Mouse (Mus musculus) kidney, postnatal 4 days (tissue): ENCODE measurements around the gene Sptan1.
A peak's percentile ranks its signal among the peaks of the same experiment; 100 is the strongest.

ENCODE experiments used
- DNase-seq, 2 experiments: peaks; one replicate each; pipeline ENCODE4 v3.0.0; 2021; ENCODE audit warnings: mixed read lengths in 2 of 2

Sptan1 gene

DNA sequence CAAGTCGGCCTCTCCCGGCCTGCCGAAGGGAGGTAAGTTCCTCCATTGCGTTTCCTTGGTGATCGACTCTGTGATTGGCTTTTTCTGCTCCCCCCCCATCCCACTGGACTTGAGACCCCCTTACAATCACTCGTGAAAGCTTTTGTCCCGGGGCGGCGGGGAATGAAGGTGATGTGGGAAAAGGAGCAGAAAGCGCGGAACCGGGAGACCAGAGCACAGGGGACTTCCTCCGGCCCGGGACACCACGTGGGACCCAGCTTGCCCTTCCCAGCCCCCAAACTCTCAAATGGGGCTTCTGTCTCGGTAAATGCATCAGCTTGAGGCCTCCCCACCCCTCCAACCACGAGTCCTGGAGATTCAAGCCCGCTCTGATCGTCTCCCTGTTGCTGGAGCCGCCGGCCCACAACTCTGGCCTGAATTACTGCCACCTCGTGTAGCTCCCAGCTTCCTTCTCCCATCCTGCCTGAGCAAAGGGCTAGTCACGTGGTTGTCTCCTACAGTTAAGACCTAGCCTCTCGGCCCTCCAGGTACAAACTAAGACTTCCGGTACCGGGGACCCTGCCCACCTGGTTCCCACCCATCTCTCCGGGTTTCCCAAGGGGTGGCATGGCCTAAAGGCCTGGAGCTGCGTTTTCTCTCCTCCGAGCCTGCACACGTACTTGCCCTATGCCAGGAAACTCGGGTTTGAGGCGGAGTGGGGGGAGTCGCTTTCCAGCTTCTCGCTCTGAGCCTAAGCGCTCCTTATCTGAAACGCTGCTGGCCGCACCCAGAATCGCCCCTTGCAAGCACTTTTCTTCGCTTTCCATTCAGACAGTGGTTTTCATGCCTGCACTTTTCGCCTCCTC lies 97.1 kb downstream of the Sptan1 start:
- peak; percentile 67 to 78 for DNase-seq

DNA sequence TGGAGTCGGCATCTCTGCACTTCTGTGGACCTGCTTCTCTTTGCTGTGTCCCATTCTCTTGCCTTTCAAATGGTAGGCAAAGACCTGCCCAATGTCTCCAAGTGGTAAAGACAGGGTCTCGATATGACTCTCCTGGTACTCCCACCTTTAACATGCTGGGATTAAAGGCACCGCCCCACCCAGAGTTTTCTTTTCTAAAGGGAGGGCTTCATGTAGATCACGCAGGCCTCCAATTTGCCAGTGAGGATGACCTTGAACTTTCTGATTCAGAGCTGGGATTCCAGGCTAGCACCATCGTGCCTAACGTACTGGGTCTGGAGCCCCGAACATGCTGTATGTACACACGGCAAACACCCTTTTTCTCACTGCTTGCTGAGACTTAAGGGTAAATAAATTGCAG lies 97.9 kb downstream of the Sptan1 start:
- no peak for DNase-seq

DNA sequence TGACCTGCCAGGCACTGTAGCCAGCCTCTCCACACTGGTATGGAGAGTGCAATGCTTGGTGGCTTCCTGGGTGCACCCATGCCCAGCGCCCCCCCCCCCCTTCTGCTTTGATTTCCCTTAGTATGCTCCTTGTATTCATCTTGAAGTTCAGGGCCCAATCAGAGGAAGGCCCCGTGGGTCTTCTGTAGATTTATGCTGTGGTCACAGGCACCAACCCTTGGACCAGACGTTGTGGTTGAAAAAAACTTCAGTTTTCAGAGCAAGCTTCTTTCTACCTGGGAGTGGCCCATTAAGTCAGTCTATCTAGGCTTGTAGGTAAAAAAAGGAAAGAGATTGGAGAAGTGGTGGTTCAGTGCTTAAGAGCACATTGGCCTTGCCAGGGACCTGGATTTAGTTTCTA lies 98.4 kb downstream of the Sptan1 start:
- no peak for DNase-seq

DNA sequence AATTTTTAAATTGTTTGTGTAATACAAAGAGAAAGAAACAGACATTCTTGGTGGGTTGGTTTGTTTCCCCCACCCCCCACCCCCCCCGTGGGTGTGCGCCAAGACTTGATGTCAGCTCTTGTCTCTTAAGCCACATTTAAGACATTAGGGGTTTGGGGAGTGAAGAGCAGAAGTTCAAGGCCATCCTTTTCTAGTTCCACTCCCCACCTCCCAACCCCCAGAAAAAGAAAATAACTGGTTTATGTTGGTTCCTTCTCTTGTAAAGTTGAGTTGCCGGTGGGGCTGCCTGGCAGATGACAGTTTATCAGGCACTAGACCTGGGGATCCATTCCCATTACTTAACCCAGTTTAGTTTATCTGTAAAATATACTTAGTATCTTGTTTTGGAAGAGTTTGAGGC lies 98.9 kb downstream of the Sptan1 start:
- no peak for DNase-seq

DNA sequence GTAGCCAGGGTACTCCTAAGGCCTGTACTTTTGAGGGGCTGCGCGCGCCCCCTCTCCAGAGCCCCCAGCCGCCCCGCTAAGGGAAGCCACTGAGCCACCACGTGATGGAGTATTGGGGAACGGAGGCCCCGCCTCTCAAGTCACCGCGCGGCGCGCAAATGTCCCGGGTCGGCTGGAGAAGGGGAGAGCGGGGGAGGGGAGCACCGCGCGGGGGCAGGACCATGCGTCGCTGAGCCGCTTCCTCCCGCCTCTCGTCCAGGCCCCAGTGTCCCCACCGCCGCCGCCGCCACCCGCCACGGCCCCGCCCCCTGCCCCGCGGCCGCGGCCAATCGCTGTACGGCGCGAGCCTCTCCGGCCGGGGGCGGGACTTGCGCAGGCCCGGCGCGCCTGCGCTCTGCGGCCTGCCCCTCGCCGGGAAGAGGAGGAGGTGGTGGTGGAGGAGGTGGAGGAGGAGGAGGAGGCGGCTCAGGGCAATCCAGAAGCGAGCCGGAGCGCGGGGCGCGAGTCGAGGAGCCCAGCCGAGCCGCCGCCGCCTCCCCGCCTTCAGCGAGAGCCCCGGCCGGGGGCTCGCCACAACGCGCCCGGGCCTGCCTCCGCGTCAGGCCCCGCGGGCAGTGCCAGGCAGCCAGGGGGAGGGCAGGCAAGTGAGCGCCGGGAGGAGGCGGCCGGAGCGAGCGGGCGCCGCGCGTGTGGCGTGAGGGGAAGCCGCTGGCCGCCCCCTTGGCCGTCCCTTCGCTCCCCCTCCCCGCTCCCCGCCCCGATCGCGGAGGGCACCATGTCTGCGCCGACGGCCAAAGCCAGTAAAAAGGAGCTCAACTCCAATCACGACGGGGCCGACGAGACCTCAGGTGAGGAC lies 100.9 kb downstream of the Sptan1 start:
- DNase-seq: peak; percentile 97 to 98

DNA sequence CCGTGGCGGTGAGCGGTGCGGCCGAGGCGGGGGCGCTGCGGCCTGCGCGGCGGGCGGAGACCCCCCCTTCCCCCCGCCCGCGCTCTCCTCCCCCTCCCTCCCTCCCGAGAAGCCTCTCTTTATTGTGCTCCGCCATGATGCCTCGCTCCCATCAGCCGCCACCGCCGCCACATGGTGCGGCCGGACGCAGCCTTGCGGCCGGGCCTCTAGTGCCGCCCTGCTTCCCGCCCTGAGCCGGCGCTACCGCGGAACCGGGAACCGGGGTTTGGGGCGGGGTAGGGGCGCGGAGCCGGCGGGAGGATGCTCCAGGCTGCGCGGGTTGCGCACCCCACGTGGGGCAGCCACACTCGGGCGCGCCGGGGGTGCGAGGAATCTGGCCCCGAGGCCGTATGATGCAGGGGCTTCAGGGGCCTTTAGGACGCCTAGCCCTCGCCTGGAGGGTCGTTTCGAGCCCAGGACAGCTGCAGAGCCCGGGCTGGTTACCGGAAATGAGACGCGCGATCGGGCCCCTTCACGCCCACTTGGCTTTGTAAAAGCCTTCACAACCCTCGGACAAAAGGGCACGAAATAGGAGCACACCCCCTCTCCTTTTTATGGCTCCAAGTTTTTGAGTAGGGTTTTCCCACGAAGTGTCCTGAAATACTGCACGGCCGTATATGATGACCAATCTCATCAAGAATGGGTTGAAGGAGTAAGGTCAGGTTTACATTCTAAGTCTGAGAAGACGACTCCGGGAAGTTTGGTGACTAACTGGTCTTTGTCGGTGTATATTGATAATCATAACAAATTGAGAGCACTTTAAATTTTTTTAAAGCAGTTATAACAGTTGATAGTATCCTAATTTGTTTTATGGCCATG lies 101.9 kb downstream of the Sptan1 start:
- peak; percentile 65 to 77 for DNase-seq

DNA sequence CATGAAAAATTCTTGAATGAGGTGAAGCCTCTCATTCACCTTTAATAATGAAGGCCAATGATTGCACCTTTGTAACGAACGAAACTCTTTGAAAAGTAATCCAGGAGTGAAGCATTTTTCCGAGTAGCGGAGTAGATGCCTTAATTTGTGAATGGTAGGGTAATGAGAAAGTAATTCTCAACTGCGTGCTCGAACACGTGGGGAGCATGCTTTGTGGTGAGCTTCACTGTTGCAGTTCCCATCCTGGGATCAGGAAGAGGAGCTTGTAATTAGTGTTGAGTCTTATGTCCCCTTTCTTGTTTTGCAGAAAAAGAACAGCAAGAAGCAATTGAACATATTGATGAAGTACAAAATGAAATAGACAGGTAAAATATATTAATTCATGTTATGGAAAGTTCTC lies 102.6 kb downstream of the Sptan1 start:
- DNase-seq: no peak

DNA sequence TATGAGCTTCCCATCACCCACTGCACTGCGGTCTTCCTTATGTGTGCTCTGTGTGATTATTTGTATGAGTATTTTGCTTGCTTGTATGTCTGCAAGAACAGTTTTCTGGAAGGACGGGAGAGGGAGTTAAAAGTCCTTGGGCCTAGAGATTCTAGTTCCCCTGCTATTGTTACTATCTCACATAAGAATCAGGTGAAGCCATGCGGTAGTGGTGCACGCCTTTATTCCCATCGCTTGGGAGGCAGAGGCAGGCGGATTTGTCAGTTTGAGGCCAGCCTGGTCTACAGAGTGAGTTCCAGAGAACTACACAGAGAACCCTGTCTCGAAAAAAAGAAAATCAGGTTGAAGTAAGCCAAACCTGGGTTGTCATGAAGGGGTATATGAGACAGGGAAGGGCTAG lies 107.5 kb downstream of the Sptan1 start:
- DNase-seq: no peak

DNA sequence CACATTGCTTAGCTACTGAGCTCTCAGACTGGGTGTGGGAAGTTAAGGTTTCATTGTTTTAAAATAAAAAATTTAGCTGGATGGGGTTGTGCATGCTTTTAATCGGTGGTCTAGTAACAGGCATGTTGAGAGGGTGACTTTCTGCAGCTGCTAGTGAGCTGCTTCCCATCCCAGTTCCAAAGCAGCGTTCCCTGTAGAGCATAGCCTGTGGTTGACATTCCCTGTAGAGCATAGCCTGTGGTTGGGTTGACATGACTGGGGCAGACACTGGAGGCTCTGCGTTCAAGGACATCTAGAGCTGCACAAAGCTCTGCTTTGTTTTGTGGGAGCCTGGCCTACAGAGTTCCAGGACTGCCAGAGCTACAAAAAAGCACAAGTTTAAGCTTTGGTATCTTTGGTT lies 107.9 kb downstream of the Sptan1 start:
- no peak for DNase-seq

DNA sequence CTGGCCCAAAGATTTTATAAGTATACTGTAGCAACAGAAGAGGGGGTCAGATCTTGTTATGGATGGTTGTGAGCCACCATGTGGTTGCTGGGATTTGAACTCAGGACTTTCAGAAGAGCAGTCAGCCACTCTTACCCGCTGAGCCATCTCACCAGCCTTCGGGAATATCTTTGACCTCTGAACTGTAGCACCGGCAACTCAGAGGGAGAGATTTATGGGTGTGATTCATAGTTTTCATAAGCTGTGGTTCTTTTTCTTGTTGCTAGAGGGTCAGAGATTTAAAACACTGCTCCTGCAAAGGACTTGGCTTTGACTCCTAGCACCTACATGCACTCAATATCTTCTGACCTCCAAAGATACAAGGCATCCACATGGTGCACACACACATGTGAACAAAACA lies 110.3 kb downstream of the Sptan1 start:
- DNase-seq: no peak

DNA sequence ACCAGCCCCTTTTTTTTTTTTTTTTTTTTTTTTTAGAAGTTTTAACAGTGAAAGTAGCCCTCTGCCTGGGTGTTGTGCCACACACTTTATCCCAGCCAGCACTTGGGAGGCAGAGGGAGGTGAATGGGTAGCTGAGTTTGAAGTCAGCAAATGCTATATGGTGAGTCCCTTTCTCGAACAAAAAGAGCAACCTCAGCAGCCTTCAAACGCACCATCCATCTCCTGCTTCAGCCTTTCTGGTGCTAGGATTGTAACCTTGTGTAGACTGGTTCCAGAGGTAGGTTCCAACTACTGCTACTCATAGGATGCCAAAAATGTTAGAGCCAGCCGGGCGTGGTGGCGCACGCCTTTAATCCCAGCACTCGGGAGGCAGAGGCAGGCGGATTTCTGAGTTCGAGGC lies 111.1 kb downstream of the Sptan1 start:
- no peak for DNase-seq

DNA sequence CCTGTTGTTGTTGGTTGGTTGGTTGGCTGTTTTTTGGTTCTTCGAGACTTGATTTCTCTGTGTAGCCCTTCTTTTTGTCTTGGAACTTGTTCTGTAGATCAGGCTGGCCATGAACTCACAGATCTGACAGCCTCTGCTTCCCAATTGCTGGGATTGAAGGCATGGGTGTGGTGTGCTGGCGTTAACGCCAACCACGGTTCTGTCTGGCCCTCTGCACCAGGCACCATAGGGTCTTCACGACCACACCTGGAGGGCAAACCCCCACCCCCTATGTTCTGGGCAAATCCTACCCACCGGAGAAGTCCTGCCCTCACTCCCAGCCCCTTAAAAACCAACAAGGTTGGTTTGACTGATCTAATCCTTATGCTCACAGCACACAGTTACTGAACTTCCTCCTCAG lies 111.6 kb downstream of the Sptan1 start:
- DNase-seq: no peak

DNA sequence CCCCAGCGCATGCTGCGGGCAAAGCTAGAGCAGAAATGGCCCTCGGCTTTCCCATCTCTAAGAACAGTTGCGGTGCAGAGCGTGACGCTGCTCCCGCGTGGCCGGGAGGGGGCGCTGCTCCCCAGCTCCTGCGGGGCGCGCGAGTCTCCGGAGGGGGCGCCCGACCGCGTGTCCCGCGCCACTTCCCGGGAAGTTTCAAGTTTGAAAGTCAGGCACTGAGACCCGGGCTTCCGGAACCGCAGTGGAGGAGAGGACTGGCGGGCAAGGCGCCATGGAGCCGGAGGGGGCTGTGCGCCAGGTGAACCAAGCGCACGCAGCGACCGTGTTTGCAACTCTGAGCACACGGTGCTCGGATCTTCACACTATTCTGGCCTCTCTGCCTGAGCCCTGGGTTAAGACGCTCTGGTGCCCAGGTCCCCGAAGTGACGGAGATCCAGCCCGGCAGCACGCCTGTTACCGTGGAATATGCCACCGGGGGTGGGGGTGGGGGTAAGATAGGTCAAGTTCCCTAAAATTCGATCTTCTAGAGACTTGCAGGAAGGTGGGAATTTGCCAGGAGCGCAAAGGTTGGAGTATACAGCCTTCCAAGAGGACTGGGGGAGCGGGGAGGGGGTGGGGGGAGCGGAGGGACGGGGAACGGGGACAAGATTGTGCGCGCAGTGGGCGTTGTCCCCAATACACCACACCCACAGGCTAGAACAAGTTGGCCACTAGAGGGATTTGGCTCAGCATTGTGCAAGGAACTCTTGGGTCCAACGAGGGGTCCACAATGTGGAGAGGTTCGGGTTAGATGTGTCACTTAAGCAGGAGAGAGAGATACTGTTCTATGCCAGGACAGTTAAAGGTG lies 112.4 kb downstream of the Sptan1 start, which contains the start of gene Pkn3:
Gene Pkn3, plus strand, starts transcription at position 183 of the 847 bp plus-strand sequence.
- DNase-seq: peak; percentile 92 to 94

DNA sequence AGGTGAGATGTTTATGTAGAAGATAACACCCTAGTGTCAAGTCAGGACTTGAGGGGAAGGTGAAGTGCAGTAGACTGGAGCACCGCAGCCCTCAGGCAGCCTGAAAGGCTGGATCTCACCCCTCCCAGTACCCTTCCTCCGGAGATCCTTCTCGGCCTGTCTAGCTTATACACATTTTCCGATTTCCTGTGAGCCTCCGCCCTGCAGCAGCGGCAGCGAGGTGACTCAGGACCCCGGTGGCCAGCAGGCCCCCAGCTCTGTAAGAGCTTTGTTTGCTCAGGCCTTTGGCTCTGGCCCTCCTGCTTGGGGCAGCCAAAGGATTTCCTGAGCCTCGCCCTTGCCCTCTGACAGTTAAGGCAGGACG lies 113.0 kb downstream of the Sptan1 start:
- peak; percentile 31 to 48 for DNase-seq

DNA sequence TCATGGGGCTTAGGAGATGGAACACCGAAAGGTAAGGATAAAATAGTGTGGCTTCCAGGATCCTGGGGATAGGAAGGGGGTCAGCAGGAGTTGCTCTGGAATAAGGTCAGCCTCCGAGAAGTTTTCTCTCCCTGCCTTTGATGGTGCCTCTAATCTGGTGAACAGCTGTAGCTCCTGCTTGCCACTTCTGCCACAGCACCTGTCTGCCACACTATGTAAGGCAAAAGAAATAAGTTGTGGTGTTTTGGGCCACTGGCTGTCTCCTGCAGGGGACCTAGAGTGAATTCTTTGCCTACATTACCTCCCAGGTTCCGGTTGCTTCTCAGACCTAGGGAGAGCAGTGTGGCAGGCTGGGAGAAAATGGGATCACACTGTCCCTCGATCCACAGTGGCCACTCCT lies 113.4 kb downstream of the Sptan1 start:
- no peak for DNase-seq

DNA sequence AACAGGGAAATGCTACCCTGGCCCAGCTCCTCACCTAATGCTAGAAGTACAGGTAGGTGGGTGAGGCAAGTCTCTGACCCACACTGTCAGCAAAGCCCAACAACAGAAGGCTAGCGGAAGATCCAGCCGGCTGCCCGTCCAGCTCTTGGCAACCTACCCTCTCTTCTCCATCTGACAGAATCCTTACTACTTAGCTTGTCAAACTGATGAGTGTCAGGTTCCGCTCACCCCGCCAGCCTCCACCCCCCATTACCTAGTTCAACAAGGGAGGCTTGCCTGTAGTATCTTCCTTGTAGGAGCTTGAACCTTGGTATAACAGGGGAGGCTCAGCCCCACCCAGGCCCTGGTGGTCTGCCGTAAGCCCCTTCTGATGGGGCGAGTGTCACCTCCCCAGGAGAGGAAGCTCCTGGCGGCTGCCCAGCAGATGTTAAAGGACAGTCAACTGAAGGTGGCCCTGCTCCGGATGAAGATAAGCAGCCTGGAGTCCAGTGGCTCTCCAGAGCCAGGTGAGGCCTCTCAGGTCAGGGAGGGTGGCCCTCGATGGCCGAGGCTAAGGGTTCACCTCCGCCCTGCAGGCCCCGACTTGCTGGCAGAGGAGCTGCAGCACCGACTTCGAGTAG lies 114.9 kb downstream of the Sptan1 start:
- DNase-seq: no peak
